Mouse (Mus musculus): ENCODE data around the gene Shoc2.
"Not testable (repeated sequence)": the region's sequence is repeated elsewhere in the genome, so short reads cannot be mapped to it uniquely, and the experiment has no call there.

Gene Shoc2

DNA sequence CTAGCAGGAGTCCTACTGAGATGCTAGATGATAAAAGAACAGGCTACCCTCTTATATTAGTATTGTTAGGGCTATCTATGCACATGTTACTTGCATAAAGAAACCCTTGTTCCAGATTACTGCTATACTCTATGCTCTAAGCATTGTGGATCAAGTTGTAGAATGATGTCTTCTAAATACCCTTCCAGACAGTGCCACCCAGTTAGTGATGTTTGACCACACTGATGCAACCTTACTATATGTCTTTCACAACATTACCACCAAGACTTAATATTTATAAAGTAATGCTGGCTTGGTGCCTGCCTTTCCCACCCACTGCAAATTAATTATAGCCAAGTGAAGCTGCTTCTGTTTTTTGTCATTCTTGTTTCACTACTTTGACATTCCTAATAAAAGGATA lies 11.1 kb upstream of the Shoc2 start:
- no peak for DNase-seq (ENCODE audit: low spot score)

DNA sequence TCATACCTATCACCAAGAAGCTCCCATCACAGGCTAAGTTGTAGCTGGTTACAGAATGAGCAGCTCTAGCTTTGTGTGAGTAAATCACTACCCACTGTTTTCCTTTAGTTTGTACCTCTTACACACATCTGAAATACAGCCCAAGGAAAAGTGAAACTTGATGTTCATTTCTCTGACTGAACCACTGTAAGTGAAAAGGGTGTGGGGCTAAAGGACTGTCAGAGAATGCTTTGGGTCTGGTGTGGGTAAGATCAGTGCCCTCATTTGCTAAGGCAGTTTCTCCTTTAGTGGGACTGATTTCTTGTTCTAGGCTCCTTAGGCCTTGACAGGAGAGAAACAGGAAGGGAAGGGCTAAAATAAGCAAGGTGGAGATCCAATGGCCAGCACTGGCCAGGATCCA lies 10.1 kb upstream of the Shoc2 start:
- DNase-seq (ENCODE audit: low spot score) = no peak

DNA sequence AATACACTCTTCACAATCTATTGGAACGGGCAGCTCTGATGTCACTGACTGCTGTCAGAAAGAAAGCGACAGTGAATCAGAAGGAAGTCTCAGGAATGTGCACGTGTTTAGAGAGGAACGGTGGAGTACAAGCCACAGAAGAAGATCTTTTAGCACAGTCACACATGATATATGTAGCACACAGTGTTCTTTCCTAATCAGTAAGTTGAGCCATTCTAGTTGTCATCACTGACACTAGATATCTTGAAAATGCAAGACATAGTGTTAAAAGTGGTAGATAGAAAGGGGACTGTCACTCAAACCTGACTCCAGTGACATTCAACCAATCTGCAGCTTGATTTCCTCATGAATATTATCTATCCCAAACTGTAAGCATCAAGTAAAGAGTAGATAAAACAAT lies 4.6 kb upstream of the Shoc2 start:
- no peak for DNase-seq (ENCODE audit: low spot score)

DNA sequence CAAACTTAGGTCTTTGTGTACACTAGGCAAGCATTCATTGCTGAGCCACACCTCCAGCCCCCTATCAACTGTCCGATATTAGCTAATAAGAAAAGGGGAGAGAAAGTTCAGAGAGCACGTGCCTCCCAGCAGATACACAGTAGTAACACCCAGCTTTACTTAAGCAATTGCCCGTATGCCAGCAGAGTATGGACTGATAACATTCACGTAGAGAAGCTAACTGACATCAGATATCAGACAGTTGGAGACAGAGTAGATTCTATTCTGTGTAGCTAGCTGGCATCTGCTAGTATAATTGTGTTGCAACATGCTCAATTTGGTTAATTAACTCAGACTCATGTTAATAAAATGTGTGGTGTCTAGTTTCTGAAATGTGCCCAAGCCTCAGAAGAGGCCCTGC lies 3.0 kb upstream of the Shoc2 start:
- DNase-seq (ENCODE audit: low spot score) = no peak

DNA sequence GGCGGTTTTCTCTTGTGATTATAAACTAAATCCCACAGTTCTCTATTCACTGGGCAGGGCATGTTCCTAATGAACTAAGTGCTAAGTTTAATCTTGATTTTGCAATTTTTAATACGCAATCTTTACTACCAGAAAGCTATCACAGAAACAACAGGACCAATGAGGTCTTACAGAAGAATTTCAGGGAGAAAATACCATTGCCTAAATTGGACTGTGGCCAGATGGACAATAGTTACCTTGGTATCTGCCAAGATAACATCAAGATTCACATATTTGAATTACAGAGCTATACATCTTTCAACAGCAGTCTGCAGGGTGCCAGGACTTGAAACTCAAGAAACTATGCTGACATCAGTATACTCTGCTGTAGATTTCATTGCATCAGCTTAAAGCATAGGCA lies 1.8 kb upstream of the Shoc2 start:
- no peak for DNase-seq (ENCODE audit: low spot score)

DNA sequence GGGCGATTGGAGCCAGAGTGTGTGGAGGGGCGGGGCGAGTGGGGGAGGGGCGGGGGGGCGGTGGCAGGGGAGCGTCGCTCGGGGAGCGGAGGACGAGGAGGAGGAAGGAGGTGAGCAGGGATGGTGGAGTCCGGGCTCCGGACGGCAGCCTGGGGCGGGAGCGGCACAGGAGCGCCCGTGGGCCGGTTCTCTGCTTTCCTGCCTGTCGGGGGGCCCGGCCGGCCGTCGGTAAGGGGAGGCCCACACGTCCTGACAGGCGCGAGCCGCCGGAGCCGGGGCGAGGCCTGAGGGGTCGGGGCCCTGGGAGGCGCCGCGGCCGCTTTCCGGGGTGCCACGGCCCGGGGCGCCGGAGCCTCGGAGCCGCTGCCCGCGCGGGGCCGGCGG lies 672 bp downstream of the Shoc2 start:
- no peak for DNase-seq (ENCODE audit: low spot score)

DNA sequence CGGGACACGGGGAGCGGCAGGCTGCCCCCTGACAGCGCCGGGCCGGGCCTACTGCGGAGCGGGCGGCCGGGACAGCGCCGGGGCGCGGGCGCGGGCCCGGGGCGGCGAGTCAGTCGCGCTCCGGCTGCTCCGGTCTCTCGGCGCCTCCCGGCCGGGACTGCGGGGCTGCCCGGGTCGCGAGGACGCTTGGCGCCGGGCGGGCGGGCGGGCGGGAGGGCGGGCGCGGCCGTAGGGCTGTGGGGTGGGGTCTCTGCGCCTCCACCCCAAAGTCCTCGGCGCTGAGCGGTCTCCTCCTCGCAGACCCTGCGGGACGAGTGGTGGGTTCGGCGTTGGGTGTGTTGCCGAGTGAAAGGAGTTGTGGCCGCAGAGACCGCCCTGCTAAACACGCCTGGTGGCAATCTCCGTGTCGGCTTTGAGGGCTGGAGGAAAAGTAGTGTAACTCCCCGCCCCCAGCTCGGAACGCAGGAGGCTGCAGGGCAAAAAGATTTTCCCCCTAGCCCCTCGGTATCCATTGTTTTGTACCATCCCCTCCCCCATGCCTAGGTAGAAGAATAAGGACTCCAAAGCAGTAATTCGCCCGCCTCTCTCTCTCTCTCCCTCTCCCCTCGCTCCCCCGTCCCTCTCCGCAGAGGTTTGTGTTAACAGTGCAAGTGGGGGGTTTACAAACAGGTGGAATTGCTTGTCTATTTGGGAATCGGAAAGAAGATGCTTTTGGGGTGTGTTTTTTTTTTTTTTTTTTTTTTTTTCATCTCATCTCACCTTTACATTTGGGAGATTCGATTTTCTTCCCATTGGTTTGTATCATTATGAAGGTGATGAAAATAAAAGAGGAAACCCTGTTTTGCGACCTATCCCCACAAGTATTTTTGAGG lies 1.3 kb downstream of the Shoc2 start:
- peak; percentile 76 for DNase-seq (ENCODE audit: low spot score)

DNA sequence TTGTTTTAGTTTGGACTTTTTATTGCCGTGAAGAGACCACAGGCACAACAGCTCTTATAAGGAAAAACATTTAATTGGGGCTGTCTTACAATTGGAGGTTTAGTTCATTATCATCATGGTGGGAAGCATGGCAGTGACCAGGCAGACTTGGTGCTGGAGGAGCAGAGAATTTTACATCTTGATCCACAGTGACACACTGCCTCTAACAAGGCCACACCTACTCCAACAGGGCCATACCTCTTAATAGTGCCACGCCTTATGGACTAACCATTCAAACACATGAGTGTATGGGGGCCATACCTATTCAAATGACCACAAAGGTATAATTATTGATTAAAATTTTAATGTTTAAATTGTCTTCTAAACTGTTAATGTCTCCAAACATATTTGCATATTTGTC lies 13.4 kb downstream of the Shoc2 start:
- DNase-seq (ENCODE audit: low spot score) = no peak

DNA sequence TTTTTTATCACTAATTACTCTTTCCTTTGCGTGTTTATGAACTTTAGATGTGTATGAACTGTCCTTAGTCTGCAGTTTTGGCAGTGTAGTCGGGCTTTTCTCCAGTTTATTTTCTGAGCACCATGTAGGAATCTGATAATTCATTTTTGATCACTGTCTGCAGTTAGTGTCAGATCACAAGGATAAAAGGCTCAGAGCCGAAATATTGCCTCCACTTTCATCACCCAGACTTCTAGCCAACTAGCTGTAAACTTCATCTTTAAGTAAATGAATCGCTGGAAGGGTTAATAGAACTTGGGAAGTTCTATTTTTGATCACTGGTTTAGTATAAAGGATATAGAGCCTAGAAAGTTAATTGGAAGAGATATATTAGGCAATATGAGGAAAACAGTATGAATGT lies 18.4 kb downstream of the Shoc2 start:
- no peak for DNase-seq (ENCODE audit: low spot score)

DNA sequence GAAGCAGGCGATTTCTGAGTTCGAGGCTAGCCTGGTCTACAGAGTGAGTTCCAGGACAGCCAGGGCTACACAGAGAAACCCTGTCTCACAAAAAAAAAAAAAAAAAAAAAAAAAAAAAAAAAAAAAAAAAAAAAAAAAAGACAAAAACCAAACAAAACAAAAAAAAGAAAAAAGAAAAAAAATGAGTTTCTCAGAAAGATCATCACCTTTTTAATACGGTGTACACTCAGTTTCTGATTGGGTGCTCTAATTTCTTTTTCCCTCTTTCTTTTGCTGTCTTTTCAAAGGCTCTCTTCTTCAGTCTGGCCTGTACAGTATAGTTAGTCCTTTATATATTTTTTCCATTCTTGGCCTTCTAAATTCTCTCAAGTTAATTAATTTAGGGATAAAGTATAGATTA lies 20.2 kb downstream of the Shoc2 start:
- DNase-seq (ENCODE audit: low spot score) = not testable (repeated sequence)

DNA sequence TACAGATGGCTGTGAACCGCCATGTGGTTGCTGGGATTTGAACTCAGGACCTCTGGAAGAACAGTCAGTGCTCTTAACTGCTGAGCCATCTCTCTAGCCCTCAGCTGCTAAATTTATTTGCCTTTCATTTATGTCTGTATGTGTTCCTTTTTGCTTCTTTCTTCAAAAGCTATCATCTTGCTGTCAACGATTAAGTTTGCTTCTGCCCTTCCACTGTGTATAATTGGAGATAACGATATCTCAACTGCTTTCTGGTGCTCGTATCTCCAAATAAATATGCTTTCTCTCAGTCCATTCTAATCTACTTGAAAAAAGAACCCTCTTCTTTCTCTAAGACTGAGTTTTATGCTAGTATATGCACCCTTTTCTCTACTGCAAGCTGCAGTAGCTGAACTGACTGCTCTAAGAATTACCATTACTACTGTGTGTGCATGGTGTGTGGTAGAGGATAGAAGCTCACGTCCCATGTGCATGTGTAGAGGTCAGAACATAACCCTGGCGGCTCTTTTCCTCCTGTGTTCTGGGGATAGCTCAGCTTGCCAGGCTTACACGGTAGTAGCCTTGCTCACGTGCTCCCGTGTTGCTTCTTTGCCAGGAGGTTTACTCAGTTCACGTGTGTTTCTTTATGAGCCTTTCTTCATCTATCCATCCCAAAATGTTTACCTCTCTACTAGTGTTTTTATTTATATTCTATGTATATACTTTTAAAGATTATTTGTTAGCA lies 21.0 kb downstream of the Shoc2 start:
- no peak for DNase-seq (ENCODE audit: low spot score)

DNA sequence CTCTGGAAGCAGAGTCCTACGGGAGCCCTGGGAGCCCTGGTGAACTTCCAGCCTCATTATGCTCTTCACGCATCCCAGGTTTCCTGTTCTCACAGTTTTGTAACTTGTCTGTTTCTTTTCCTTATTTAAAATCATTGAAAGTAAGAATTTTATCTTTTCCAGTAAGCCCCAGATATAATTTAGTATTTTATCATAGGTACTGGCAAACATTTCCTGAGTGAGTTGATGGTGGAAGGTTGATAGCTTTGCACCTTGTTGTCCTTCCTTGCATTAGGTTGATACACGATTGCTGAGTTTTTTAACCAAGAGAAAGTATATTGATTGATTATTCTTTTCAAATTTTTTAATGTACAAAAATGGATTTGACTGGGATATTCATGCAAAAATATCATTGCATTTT lies 25.1 kb downstream of the Shoc2 start:
- no peak for DNase-seq (ENCODE audit: low spot score)

DNA sequence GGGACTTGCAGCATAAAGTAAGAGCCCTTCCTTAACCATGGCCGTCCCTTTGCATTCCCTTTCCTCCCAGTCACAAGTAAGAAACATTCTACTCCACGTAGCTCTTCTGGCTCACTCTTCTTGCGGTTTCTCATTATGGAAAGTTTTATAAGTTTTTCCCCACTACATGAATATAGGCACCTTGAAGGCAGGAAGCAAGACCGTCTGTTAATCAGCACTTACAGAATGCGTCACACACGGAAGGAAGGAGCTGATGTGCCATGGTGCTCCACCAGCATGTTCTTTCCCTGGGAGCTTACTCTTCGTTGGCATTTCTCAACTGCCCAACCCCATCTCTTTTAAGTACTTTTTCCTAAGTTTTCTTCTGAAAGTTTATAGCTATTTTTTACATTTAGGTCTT lies 27.8 kb downstream of the Shoc2 start:
- DNase-seq (ENCODE audit: low spot score) = no peak

DNA sequence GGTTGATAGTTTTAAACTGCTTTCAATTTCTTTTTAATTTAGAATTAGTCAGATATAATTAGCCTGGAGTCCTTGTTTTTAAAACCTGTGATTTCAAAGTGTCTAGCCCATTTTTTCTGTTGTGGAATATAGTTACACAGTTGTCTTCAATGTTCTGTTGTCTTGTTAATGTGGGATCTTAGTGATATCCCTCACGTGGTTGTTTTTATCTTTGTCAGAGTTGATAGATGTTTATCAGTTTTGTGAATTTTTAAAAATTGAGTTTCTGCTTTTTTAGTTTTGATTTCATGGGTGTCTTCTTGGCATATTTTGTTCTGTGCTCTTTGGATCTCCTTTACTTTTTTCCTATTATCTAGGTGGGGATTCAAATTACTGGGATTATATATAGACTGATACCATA lies 29.6 kb downstream of the Shoc2 start:
- no peak for DNase-seq (ENCODE audit: low spot score)

DNA sequence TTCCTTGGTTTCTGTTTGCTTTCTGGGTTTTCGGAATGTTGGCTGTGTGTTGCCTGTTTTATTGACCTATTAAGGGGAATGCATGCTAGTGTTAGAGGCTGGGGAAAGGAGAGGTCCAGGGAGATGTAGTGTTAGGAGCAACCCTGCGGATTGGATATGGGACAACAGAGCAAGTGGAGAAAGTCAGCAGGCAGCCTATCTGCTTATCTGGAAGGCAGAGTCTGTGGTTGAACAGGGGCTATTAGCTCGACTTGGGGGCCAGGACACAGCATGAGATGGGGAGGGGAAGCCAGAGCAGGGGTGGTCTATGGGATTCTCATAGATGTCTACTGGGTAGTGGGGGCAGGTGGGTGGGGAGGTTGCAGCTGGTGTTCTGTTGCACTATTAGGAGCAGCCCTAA lies 37.9 kb downstream of the Shoc2 start:
- DNase-seq (ENCODE audit: low spot score) = no peak

DNA sequence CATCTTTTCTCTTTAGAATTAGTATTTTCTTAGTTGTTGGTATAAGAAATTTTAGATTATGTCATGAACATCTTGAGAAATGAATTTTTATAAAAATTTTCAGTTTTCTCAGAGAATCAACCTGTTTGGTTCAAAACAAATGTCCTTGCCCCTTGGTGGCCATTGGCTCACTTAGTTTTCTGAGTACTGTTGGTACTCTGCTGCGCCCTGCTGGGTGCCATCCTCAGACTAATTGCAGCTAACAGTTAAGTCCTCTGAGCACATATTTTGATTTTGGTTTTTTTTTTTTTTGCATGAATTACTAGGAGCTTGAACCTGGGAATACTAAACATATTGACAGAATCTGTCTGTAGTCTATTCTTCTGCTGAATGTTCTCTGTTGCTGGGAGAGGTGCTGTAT lies 39.2 kb downstream of the Shoc2 start:
- no peak for DNase-seq (ENCODE audit: low spot score)

DNA sequence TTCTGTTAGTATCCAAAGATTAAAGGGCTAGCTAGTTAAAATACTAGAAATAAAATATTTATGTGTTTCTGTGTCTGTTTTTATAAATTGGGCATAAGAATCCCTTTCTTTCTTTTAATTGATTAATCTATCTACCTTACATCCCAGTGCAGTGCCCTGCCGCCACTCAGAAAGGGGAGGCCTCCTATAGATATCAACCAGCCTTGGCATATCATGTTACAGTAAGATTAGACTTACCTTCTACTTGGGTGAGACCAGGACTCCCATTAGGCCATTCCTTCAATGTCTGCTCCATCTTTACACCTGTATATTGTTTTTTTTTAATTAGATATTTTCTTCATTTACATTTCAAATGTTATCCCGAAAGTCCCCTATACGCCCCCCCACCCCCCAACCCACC lies 40.5 kb downstream of the Shoc2 start:
- DNase-seq (ENCODE audit: low spot score) = no peak

DNA sequence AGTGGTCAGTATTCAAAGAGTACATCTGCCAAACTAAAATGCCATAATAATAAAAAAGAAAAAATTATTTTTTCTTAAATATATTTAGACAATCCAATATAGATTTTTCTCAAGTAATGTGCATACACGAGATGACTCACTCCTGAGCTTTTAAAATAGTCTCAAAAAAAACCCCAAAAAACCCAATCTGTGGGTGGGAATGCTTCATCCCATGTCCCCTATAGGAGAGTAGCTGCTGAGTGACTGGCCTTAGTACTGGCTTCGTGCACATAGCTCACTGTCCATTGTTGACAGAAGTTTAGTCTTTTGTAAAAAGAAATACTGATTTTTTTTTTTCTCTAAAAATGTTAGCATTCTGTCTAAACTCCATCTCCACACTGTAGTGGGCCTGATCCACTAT lies 46.4 kb downstream of the Shoc2 start:
- DNase-seq (ENCODE audit: low spot score) = no peak

DNA sequence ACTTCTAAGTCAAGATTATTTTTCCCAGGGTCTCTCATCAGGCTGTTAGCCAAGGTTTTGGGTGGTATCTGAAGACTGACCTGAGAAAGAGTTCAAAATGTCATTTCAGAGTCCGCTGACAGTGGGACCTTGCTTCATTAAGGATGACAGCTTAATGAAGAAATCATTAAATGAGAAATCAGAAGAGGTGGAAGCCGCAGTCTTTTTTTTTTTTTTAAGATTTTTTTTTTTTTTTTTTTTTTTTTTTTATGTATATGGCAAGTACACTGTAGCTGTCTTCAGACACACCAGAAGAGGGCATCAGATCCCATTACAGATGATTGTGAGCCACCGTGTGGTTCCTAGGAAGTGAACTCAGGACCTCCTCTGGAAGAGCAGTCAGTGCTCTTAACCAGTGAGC lies 49.8 kb downstream of the Shoc2 start:
- DNase-seq (ENCODE audit: low spot score) = no peak

DNA sequence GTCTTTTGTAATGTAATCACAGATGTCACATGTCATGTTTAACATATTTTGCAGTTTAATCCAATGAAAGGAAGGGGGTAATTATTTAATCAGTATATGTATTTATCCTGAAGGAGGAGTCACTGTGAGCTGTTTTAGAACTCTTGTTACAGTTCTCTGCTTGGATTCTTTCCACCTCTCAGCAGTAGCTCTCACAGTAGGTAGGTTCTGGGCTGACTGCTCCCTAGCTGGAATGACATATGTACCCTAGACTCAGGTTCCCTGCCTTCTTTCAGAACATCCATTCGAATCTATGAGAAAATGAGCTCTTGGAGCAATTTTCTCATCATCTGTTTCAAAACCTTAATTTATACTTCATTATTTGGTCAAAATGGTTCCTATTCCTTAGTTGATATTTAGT lies 50.2 kb downstream of the Shoc2 start:
- DNase-seq (ENCODE audit: low spot score) = no peak

DNA sequence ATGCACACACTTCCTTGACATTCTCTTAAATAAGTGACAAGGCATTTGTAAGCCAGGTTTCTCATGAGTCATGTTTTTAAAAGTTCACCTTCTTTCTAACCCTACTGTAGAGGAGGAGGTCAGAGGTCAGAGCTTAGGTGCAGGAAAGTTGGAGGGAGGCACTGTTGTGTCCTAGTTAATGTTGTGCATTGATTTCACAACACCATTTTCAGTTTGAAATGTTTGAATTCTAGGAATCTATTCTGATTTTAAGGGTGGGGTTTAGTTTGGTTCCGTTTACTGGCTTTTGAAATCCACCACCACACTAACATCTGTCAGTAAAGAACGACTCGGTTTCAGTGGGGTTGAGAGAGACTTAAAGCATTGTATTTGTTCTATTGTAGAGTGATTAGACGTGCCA lies 66.9 kb downstream of the Shoc2 start:
- DNase-seq (ENCODE audit: low spot score) = no peak

DNA sequence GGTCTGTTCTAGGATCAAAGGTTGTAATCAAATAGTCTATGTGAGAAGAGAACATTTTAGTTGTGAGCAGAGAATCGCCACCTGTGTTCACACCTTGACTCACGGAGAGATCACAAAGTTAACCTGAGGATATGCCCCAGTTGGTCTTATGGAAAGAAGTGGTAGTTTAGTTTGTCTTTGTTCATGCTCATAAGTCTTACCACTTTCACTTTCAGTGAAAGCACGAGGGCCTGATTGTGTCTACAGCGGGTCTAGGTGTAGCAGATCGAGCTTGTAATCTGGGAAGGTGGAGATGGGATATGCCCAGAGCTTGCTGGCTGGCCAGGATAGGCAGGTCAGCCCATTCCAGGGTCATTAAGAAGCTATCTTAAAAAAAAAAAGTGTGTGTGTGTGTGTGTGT lies 70.9 kb downstream of the Shoc2 start:
- no peak for DNase-seq (ENCODE audit: low spot score)

DNA sequence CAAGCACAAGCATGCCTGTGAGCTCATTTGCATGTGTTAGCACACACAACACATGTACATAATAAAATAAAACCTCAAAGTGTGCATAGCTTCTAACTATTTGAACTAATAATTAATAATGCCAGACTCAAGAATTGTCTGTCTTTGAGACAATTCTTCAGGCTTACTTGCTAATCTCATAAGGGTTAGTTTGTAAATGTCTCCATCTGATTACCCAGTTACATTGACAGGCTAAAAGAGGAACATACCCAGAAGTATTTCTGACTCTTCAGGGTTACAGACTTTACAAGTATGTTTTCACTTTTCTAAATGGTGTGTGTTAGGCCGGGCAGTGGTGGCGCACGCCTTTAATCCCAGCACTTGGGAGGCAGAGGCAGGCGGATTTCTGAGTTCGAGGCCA lies 71.4 kb downstream of the Shoc2 start:
- DNase-seq (ENCODE audit: low spot score) = no peak

DNA sequence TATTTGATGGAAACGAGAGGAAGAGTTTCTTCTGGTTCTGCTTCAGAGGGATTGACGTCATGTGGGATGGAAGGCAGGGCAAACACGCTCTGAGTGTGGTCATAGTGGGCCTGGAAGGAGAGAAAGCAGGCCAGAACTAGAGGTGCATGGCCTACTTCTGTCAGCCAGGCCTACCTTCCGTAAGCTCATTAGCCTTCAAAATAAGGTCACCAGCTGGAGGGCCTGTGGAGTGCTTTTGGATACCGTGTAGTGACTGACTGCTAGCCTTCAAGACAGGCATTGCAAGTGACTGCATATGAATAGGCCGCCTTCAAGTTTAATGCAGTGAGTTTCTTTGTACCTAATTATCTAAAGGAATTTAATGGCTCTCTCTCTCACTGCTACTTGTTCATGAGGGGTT lies 91.0 kb downstream of the Shoc2 start:
- DNase-seq (ENCODE audit: low spot score) = no peak
